Mouse (Mus musculus) MEL (cell line): Measurements from ENCODE around the gene Vmn2r5. TPM values are rescaled to one million over a fixed set of nuclear protein-coding genes. Genes with fewer than 3 reads are reported as not detected.
"Not testable (repeated sequence)": the region's sequence is repeated elsewhere in the genome, so short reads cannot be mapped to it uniquely, and the experiment has no call there.

Experiments used
- DNase-seq: peaks from one replicate; pipeline ENCODE4 v3.0.0; 2011; ENCODE audit warnings: low read depth, low spot score
- H3K27ac ChIP-seq: 2 replicates; pipeline ENCODE4 v1.5.1; 2012; ENCODE audit warnings: low read depth, mild to moderate bottlenecking, control low read depth, low read length, moderate library complexity; ENCODE audit not compliant: control insufficient read depth
- H3K27me3 ChIP-seq, 2 experiments: fragments of 150-350 bp in 1 of 2; sonication (generic) in 1 of 2; 2 replicates each; pipeline ENCODE4 v1.6.1; 2012; ENCODE audit warnings: low read length in 2 of 2, mild to moderate bottlenecking in 2 of 2, improper control_type of control experiment in 1 of 2, moderate library complexity in 1 of 2; ENCODE audit not compliant: insufficient read depth in 2 of 2, control insufficient read depth in 1 of 2
- H3K36me3 ChIP-seq, 2 experiments: 2 replicates each; pipeline ENCODE4 v1.6.1; 2012 to 2014; ENCODE audit warnings: low read length in 2 of 2, improper control_type of control experiment in 1 of 2, inconsistent platforms in 1 of 2, mild to moderate bottlenecking in 1 of 2; ENCODE audit not compliant: insufficient read depth in 2 of 2, control insufficient read depth in 1 of 2
- H3K4me1 ChIP-seq, 2 experiments: fragments of 150-350 bp in 1 of 2; sonication (generic) in 1 of 2; 2 replicates each; pipeline ENCODE4 v1.6.1; 2012; ENCODE audit warnings: low read length in 2 of 2, improper control_type of control experiment in 1 of 2, mild to moderate bottlenecking in 1 of 2; ENCODE audit not compliant: insufficient read depth in 2 of 2, control insufficient read depth in 1 of 2
- H3K4me3 ChIP-seq, 2 experiments: fragments of 150-350 bp in 1 of 2; sonication (generic) in 1 of 2; 2 replicates each; pipeline ENCODE4 v1.5.1; 2012; ENCODE audit warnings: low read depth in 2 of 2, low read length in 2 of 2, mild to moderate bottlenecking in 2 of 2, moderate library complexity in 2 of 2, control low read depth in 1 of 2, improper control_type of control experiment in 1 of 2; ENCODE audit not compliant: control insufficient read depth in 1 of 2, insufficient read depth in 1 of 2
- H3K79me2 ChIP-seq: 2 replicates; pipeline ENCODE4 v1.6.1; 2012; ENCODE audit warnings: mild to moderate bottlenecking, low read length, moderate library complexity; ENCODE audit not compliant: control insufficient read depth, poor library complexity, insufficient read depth
- H3K9ac ChIP-seq: 2 replicates; pipeline ENCODE4 v1.6.1; 2012; ENCODE audit warnings: low read depth, mild to moderate bottlenecking, control low read depth, low read length, moderate library complexity; ENCODE audit not compliant: control insufficient read depth, poor library complexity, severe bottlenecking
- H3K9me3 ChIP-seq: fragments of 150-350 bp; sonication (generic); replicated peaks from 2 replicates; pipeline ENCODE4 v1.6.1; 2012; ENCODE audit warnings: mild to moderate bottlenecking, low read length, improper control_type of control experiment, moderate library complexity; ENCODE audit not compliant: insufficient read depth
- polyA plus RNA-seq, 2 experiments: library from polyadenylated mRNA; stranded (reverse) in 1 of 2; unstranded in 1 of 2; fragments of >175 nt in 1 of 2; fragments of >200 nt in 1 of 2; gene quantifications; 2 replicates each; pipeline versions ENCODE4 v1.2.1 to v1.2.4; 2012; ENCODE audit warnings: low replicate concordance in 2 of 2, low read depth in 1 of 2; ENCODE audit not compliant: insufficient read length in 2 of 2, insufficient read depth in 1 of 2, missing spikeins in 1 of 2
- total RNA-seq: library from RNA; depleted of rRNA; stranded (reverse); fragments of 300-350 nt; gene quantifications from 2 replicates; pipeline ENCODE4 v1.2.3, GENCODE M21; 2012; rRNA removed

The Vmn2r5 gene
- total RNA-seq (not detected in 2 replicates), polyA plus RNA-seq (not detected)

GRCm38 (mm10) chr3:64509742-64510141, at the start of gene Vmn2r5:
Vmn2r5 (minus strand) TSS chr3:64509842.
- H3K27me3 ChIP-seq, H3K36me3 ChIP-seq, DNase-seq, H3K79me2 ChIP-seq, H3K4me1 ChIP-seq, H3K9me3 ChIP-seq, H3K9ac ChIP-seq, H3K4me3 ChIP-seq, H3K27ac ChIP-seq: not testable (repeated sequence)

GRCm38 (mm10) chr3:64523585-64523984, 13.9 kb upstream of the Vmn2r5 start:
- DNase-seq, H3K4me1 ChIP-seq, H3K79me2 ChIP-seq, H3K27me3 ChIP-seq, H3K9me3 ChIP-seq, H3K27ac ChIP-seq, H3K36me3 ChIP-seq, H3K4me3 ChIP-seq, H3K9ac ChIP-seq: not testable (repeated sequence)

Other genes with a start within 250 kb of the Vmn2r5 start
- not detected in 2 replicates for gene Vmn2r3, start 220.1 kb downstream of the Vmn2r5 start, total RNA-seq
- under 1 TPM in 1 of 2 experiments, not detected in 1; 0.17 TPM for gene Vmn2r3, start 220.1 kb downstream of the Vmn2r5 start, polyA plus RNA-seq
- gene Vmn2r4, start 94.5 kb downstream of the Vmn2r5 start, total RNA-seq: not detected in 2 replicates
- gene Vmn2r4, start 94.5 kb downstream of the Vmn2r5 start, polyA plus RNA-seq: not detected
- gene Vmn2r6, start 56.0 kb upstream of the Vmn2r5 start, total RNA-seq: not detected in 2 replicates
- gene Vmn2r6, start 56.0 kb upstream of the Vmn2r5 start, polyA plus RNA-seq: not detected